Mouse (Mus musculus): ENCODE measurements around the gene Rhot1.
A peak's percentile ranks its signal among the peaks of the same experiment; 100 is the strongest.
"Not testable (repeated sequence)": the region's sequence is repeated elsewhere in the genome, so short reads cannot be mapped to it uniquely, and the experiment has no call there.

The Rhot1 gene

GRCm38 (mm10) chr11:80208860-80209800, at the start of gene Rhot1:
Gene Rhot1, plus strand, starts transcription at chr11:80209019.
- peak; percentile 98 for DNase-seq

GRCm38 (mm10) chr11:80161041-80161440, 47.8 kb upstream of the Rhot1 start:
- DNase-seq = no peak

- DNase-seq = no peak
Measured at GRCm38 (mm10) chr11:80163362-80164116, 45.3 kb upstream of the Rhot1 start.

- DNase-seq = no peak
Measured at GRCm38 (mm10) chr11:80164224-80164623, 44.6 kb upstream of the Rhot1 start.

GRCm38 (mm10) chr11:80168121-80168520, 40.7 kb upstream of the Rhot1 start:
- no peak for DNase-seq

GRCm38 (mm10) chr11:80168611-80169249, 40.1 kb upstream of the Rhot1 start:
- DNase-seq = no peak

GRCm38 (mm10) chr11:80169629-80170028, 39.2 kb upstream of the Rhot1 start:
- no peak for DNase-seq

GRCm38 (mm10) chr11:80170351-80170750, 38.5 kb upstream of the Rhot1 start:
- no peak for DNase-seq

- DNase-seq = peak; percentile 74
Measured at GRCm38 (mm10) chr11:80171884-80172283, 36.9 kb upstream of the Rhot1 start.

GRCm38 (mm10) chr11:80173963-80174670, 34.7 kb upstream of the Rhot1 start:
- DNase-seq = no peak

GRCm38 (mm10) chr11:80176911-80177895, 31.6 kb upstream of the Rhot1 start:
- DNase-seq = peak; percentile 60

- no peak for DNase-seq
Measured at GRCm38 (mm10) chr11:80178316-80178715, 30.5 kb upstream of the Rhot1 start.

GRCm38 (mm10) chr11:80181021-80181749, 27.6 kb upstream of the Rhot1 start:
- DNase-seq = no peak

GRCm38 (mm10) chr11:80183054-80183704, 25.6 kb upstream of the Rhot1 start:
- DNase-seq = not testable (repeated sequence)

- peak; percentile 98 for DNase-seq
Measured at GRCm38 (mm10) chr11:80183705-80184255, 25.0 kb upstream of the Rhot1 start, which contains the start of gene Rnf135. Gene Rnf135, plus strand, starts transcription at chr11:80183851.

- no peak for DNase-seq
Measured at GRCm38 (mm10) chr11:80184531-80185071, 24.2 kb upstream of the Rhot1 start.

GRCm38 (mm10) chr11:80185441-80185976, 23.3 kb upstream of the Rhot1 start:
- DNase-seq = not testable (repeated sequence)

- no peak for DNase-seq
Measured at GRCm38 (mm10) chr11:80190280-80190679, 18.5 kb upstream of the Rhot1 start.

GRCm38 (mm10) chr11:80193827-80194226, 15.0 kb upstream of the Rhot1 start:
- no peak for DNase-seq

All from kidney, postnatal 10 days (tissue).